Mouse (Mus musculus) gastrocnemius, postnatal 25 days (tissue): ENCODE results near the gene Ifne. TPM values are rescaled to one million over a fixed set of nuclear protein-coding genes. Genes with fewer than 3 reads are reported as not detected.
"Not testable (repeated sequence)": the region's sequence is repeated elsewhere in the genome, so short reads cannot be mapped to it uniquely, and the experiment has no call there.

Source experiments
- DNase-seq: peaks from one replicate; pipeline ENCODE4 v3.0.0; 2022
- microRNA-seq, 2 experiments: library from miRNA; unstranded; fragments of <30 nt; microRNA quantifications; one replicate each; pipeline ENCODE4 v1.2.0; 2021; ENCODE audit warnings: borderline replicate concordance in 2 of 2
- total RNA-seq, 2 experiments: library from RNA; stranded (reverse); gene quantifications; 1 replicate in 1 of 2; 2 replicates in 1 of 2; pipeline ENCODE4 v1.2.3; 2021

Gene Ifne
- total RNA-seq, 2 experiments from 2014 or later = not detected

DNA sequence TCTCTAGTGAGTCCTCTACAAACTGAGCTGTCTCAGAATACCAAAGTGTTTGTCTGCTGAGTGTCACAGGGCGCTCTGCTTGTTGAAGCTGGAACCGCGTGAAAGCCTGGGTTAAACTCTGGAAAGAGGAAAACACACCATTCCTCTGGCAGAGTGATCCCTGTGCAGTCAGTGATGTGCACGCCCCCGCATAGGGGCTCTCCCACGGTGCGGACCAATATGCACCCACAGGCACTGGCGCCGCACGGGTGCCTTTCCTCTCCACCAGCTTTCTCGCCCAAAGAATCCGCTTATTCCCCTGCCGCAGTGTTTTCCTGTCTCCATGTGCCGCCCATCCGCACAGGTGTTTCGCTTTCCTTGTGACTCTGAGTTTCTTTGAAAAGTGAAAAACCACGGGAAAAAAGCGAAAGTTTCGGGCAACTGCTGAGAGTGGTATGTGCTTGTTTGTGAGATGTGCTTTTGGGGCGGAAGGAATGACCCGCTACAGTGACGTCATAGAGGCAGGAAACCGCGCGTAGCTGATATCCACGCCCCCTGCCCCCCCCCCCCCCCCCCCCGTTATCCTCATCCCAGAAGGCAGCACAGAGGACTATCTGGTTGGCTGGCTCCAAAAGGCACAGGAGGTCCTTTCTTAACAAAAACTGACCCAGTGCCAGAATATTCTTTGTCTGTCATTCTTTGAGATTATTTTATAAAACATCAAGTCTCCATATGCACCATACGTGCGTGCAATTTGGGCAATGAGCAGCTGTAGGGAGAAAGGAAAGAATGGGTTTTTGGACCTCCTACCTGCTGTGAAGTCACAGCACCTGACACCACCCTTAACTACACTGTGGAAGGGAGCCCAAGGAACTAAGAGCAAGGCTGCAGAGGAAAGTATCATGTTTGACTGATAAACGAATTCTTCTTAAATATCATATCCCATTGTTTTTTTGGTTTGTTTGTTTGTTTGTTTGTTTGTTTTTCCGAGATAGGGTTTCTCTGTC, 11.8 kb downstream of the Ifne start:
- no peak for DNase-seq

GRCm38 (mm10) chr4:88867366-88867925, 12.6 kb downstream of the Ifne start:
- DNase-seq = peak; percentile 32

GRCm38 (mm10) chr4:88865011-88865569, 14.9 kb downstream of the Ifne start:
- DNase-seq = no peak

DNA sequence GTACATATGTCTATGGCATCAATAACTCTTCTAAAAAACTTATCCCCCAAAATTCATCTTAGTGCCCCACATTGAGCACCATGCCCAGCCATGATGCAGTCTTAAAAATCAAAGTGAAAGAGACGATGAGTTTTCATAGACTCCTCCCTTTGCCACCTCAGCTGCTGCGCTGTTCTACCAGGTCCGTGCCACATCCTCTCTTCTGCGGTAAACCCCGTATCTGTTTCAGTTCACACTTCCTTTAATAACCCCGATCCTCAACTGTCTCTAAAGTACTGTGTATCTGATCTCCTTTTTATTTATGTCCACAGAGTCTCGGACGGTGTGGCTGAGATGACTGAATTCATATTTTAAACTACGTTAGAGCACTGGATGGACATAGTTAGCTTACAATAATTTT, 15.4 kb downstream of the Ifne start:
- DNase-seq = no peak

- no peak for DNase-seq
Measured at GRCm38 (mm10) chr4:88863309-88863708, 16.7 kb downstream of the Ifne start.

DNA sequence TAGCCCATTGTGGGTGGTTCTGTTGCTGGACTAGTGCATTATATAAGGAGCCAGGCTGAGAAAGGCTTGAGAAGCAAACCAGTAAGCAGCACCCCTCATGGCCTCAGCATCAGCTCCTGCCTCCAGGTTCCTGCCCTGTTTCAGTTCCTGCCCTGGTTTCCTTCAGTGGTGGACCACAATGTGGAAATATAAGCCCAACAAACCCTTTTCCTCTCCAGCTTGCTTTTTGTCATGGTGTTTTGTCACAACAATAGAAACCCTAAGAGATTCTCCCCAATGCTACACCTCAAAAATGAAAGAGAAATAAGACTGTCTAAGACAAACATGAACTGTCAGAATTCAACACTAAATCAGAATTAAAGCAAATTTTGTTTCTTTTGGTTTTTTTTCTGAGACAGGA, 20.8 kb downstream of the Ifne start:
- DNase-seq = no peak

- DNase-seq = no peak
Measured at GRCm38 (mm10) chr4:88851026-88851763, 28.8 kb downstream of the Ifne start.

DNA sequence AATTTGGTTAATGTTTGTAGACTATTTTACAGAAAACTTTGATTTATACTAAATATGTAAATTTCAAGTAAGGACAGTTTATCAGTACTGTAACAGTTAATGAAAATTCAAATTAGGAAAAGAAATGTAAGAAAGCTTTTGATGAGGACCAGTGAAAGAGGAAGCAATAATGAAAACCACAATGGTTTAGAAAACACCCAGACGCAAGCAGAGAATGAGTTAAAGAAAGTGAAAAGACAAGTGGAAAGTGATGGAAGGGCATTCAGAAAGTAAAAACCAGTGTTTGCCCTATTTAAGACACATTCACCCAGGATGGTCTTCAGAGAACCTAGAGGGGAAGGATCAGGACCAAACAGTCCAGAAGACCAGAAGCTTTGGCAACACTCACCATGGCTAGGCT, 30.3 kb downstream of the Ifne start, which contains the start of gene Ifna1:
TSS of gene Ifna1 (plus strand) at position 390 of the 400 bp plus-strand sequence.
- no peak for DNase-seq

DNA sequence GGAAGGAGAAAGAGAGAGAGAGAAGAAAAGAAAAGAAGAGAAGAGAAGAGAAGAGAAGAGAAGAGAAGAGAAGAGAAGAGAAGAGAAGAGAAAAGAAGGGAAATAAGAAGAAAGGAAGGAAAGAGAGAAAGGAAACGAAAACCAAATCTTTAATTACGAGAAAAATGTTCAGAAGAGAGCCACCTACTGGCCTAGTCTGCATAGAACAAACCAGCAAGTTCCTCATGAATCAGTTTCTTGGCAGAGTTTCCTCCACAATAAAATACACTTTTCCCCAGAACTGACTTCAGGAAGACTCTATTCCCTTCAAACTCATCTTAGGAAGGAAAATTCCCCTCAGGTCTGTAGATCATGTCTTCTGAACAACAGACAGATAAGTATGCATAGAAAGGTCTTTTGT, 34.7 kb downstream of the Ifne start:
- DNase-seq = no peak

DNA sequence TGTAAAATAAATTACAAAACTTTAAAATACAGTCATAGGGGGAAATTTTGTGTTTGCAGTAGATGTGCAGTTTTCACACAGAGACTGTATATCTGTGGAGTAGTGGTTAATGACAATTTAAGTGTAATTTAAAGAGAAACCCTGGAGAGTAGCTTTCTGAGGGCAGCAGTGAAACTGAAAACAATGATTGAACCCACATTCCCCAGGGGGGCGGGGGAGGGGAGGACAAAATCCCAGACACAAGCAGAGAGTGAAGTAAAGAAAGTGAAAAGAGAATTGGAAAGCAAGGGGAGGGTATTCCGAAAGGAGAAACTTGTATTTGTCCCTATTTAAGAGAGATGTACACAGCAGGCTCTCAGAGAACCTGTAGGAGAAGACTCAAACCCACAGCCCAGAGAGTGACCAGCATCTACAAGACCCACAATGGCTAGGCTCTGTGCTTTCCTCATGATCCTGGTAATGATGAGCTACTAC, 38.5 kb downstream of the Ifne start, which contains the start of gene Ifna4:
TSS of gene Ifna4 (plus strand) at position 424 of the 474 bp plus-strand sequence.
- no peak for DNase-seq

DNA sequence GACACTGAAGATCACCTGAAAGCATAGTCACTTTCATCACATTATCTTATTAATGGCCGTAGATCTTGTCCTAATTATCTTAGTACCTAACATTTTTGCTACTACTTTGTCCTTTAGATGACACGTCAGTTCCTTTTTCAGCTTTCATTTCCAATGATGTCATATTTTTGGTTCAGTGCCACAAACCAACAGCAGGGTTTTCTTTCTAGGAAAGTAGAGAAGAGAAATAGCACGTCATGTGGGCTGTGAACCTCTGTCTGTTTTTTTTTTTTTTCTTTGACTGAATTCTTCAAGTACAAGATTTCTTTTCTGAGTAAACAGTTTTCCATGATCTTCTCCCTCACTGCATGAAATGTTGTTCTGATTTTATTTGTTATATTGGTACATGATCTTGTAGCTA, 39.9 kb downstream of the Ifne start:
- DNase-seq = no peak

- no peak for DNase-seq
Measured at GRCm38 (mm10) chr4:88838828-88839227, 41.2 kb downstream of the Ifne start.

DNA sequence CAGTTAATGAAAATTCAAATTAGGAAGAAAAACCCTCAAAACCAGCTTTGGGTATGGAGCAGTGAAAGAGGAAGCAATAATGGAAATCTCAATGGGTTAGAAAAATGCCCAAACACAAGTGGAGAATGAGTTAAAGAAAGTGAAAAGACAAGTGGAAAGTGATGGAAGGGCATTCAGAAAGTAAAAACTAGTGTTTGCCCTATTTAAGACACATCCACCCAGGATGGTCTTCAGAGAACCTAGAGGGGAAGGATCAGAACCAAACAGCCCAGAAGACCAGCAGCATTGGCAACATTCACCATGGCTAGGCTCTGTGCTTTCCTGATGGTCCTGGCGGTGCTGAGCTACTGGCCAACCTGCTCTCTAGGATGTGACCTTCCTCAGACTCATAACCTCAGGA, 44.8 kb downstream of the Ifne start, which contains the start of gene Ifna5:
TSS of gene Ifna5 (plus strand) at position 301 of the 400 bp plus-strand sequence.
- DNase-seq = not testable (repeated sequence)

DNA sequence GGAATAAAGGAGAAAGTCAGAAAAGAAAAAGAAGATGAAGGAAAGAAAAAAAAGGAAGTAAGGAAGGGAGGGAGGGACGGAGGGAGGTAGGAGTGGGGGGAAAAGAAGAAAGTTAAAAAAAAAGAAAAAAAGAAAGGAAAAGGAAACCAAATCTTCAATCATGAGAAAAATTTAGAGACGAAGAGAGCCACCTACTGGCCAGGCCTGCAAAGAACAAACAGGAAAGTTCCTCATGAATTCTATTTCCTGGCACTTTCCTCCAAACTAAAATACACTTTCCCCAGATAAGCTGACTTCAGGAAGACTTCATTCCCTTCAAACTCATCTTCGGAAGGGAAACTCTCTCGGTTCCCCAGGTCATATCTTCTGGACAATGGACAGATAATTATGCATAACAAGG, 49.5 kb downstream of the Ifne start:
- no peak for DNase-seq

Small RNAs within 50 kb of the gene (microRNA-seq; reads per million reads assigned to microRNA genes)
- gene Mir31 = 13.3 to 13.5 reads per million in 2 experiments

Other genes with a start within 250 kb of the Ifne start
- not detected for gene C87499, start 245.8 kb downstream of the Ifne start, total RNA-seq
- not detected for gene Ifna13, start 235.7 kb downstream of the Ifne start, total RNA-seq
- not detected for gene Ifna16, start 203.3 kb downstream of the Ifne start, total RNA-seq
- not detected for gene Ifna2, start 196.3 kb downstream of the Ifne start, total RNA-seq
- gene Ifnab, start 188.8 kb downstream of the Ifne start, total RNA-seq = not detected
- under 1 TPM; 0.26 to 0.43 TPM for gene Gm26566, start 158.4 kb downstream of the Ifne start, total RNA-seq
- 10 to 100 TPM; 45.1 to 47.2 TPM for gene Klhl9, start 157.7 kb downstream of the Ifne start, total RNA-seq
- gene Gm13271, start 125.3 kb downstream of the Ifne start, total RNA-seq = not detected
- not detected for gene Gm13283, start 120.1 kb downstream of the Ifne start, total RNA-seq
- not detected for gene Gm13290, start 106.4 kb downstream of the Ifne start, total RNA-seq
- not detected for gene Gm13289, start 103.3 kb downstream of the Ifne start, total RNA-seq
- not detected for gene Gm13272, start 100.4 kb downstream of the Ifne start, total RNA-seq
- gene Ifnz, start 98.1 kb downstream of the Ifne start, total RNA-seq = not detected
- not detected for gene Gm13276, start 94.5 kb downstream of the Ifne start, total RNA-seq
- not detected for gene Gm13277, start 91.6 kb downstream of the Ifne start, total RNA-seq
- gene Gm13278, start 88.7 kb downstream of the Ifne start, total RNA-seq = not detected
- not detected for gene Gm13275, start 85.7 kb downstream of the Ifne start, total RNA-seq
- gene Gm13279, start 82.8 kb downstream of the Ifne start, total RNA-seq = not detected
- not detected for gene Gm13285, start 80.5 kb downstream of the Ifne start, total RNA-seq
- gene Gm13287, start 76.9 kb downstream of the Ifne start, total RNA-seq = not detected
- gene Gm13288, start 74.7 kb downstream of the Ifne start, total RNA-seq = not detected
- not detected for gene Ifna7, start 64.0 kb downstream of the Ifne start, total RNA-seq
- not detected for gene Ifna11, start 60.2 kb downstream of the Ifne start, total RNA-seq
- not detected for gene Ifna6, start 52.8 kb downstream of the Ifne start, total RNA-seq
- gene Ifna5, start 44.7 kb downstream of the Ifne start, total RNA-seq = not detected
- gene Ifna4, start 38.3 kb downstream of the Ifne start, total RNA-seq = not detected
- gene Ifna1, start 30.1 kb downstream of the Ifne start, total RNA-seq = not detected